Mouse (Mus musculus): Measurements from ENCODE around the gene Dmrt3. TPM values are rescaled to one million over a fixed set of nuclear protein-coding genes. Genes with fewer than 3 reads are reported as not detected.

Dmrt3 gene
- polyA plus RNA-seq, 1 experiment: 1.4 TPM

DNA sequence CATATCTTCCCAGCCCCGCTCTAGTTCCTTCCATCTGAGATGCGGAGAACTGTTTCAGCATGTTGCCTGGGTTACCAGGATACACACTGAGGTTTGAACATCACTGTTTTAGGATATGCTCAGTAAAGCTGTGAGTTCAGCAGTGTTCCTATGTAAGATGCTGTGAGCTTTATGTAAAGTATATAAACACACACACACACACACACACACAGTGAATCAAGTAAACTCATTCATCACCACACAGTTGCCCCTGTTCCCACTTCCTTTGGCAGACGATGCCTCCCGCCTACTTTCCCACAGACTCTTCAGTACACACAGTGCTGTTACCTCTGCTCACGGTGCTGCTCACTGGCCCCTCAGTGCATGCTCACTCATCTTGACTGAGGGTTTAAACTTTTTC is 42.5 kb downstream of the Dmrt3 start:
- Histone ChIP-seq H3K27ac (ENCODE audit: insufficient read depth, low read length) (no peak overlapping the region), H3K9me3 (replicated peaks; ENCODE audit: control insufficient read depth, insufficient read depth, low read length, poor library complexity, severe bottlenecking) (no peaks in the 10 kb centered on the region), H3K4me3 (ENCODE audit: low read depth, low read length) (no peak overlapping the region), H3K36me3 (ENCODE audit: control insufficient read depth, insufficient read depth, low read length, poor library complexity, severe bottlenecking) (no peaks in the 10 kb centered on the region), H3K9ac (ENCODE audit: low read depth, poor library complexity, severe bottlenecking) (no peak overlapping the region), H3K4me1 (ENCODE audit: control insufficient read depth, insufficient read depth, low read length) (no peaks in the 10 kb centered on the region), H3K27me3 (ENCODE audit: control insufficient read depth, insufficient read depth, low read length, poor library complexity, severe bottlenecking) (no peaks in the 10 kb centered on the region)
- TF ChIP-seq EP300 (IDR thresholded peaks at IDR 0.05; ENCODE audit: insufficient read depth, low read depth, low read length): no peak
- no peak for TF ChIP-seq CTCF (IDR thresholded peaks at IDR 0.05; ENCODE audit: low read depth, low read length)
- TF ChIP-seq POLR2A (IDR thresholded peaks at IDR 0.05; ENCODE audit: insufficient read depth, low read length): no peak

- H3K9ac ChIP-seq (ENCODE audit: low read depth, poor library complexity, severe bottlenecking): no peak overlapping the region
- H3K27me3 ChIP-seq (ENCODE audit: control insufficient read depth, insufficient read depth, low read length, poor library complexity, severe bottlenecking): no peaks in the 10 kb centered on the region
- no peaks in the 10 kb centered on the region for H3K9me3 ChIP-seq (replicated peaks; ENCODE audit: control insufficient read depth, insufficient read depth, low read length, poor library complexity, severe bottlenecking)
- H3K36me3 ChIP-seq (ENCODE audit: control insufficient read depth, insufficient read depth, low read length, poor library complexity, severe bottlenecking): no peaks in the 10 kb centered on the region
- no peak overlapping the region for H3K4me3 ChIP-seq (ENCODE audit: low read depth, low read length)
- H3K4me1 ChIP-seq (ENCODE audit: control insufficient read depth, insufficient read depth, low read length): no peaks in the 10 kb centered on the region
- TF ChIP-seq CTCF (IDR thresholded peaks at IDR 0.05; ENCODE audit: low read depth, low read length): no peak
- no peak overlapping the region for H3K27ac ChIP-seq (ENCODE audit: insufficient read depth, low read length)
Observed at GRCm38 (mm10) chr19:25654034-25654749, 44.1 kb downstream of the Dmrt3 start.

- Histone ChIP-seq H3K27ac (ENCODE audit: insufficient read depth, low read length) (no peak overlapping the region), H3K9me3 (replicated peaks; ENCODE audit: control insufficient read depth, insufficient read depth, low read length, poor library complexity, severe bottlenecking) (no peaks in the 10 kb centered on the region), H3K9ac (ENCODE audit: low read depth, poor library complexity, severe bottlenecking) (no peak overlapping the region; the same call in 1 of the 2 replicates), H3K27me3 (ENCODE audit: control insufficient read depth, insufficient read depth, low read length, poor library complexity, severe bottlenecking) (peaks cover 10% of the 10 kb centered on the region), H3K4me1 (ENCODE audit: control insufficient read depth, insufficient read depth, low read length) (no peaks in the 10 kb centered on the region), H3K36me3 (ENCODE audit: control insufficient read depth, insufficient read depth, low read length, poor library complexity, severe bottlenecking) (no peaks in the 10 kb centered on the region), H3K4me3 (ENCODE audit: low read depth, low read length) (peak overlapping the region; percentile 77)
- TF ChIP-seq EP300 (IDR thresholded peaks at IDR 0.05; ENCODE audit: insufficient read depth, low read depth, low read length) (no peak), POLR2A (IDR thresholded peaks at IDR 0.05; ENCODE audit: insufficient read depth, low read length) (no peak), CTCF (IDR thresholded peaks at IDR 0.05; ENCODE audit: low read depth, low read length) (peak; percentile 74)
Observed at GRCm38 (mm10) chr19:25665486-25666339, 55.6 kb downstream of the Dmrt3 start.

GRCm38 (mm10) chr19:25667836-25668235 is 57.7 kb downstream of the Dmrt3 start:
- no peak overlapping the region for H3K9ac ChIP-seq (ENCODE audit: low read depth, poor library complexity, severe bottlenecking)
- no peak overlapping the region for H3K4me3 ChIP-seq (ENCODE audit: low read depth, low read length)
- no peaks in the 10 kb centered on the region for H3K4me1 ChIP-seq (ENCODE audit: control insufficient read depth, insufficient read depth, low read length)
- no peak for TF ChIP-seq EP300 (IDR thresholded peaks at IDR 0.05; ENCODE audit: insufficient read depth, low read depth, low read length)
- TF ChIP-seq POLR2A (IDR thresholded peaks at IDR 0.05; ENCODE audit: insufficient read depth, low read length): no peak
- TF ChIP-seq CTCF (IDR thresholded peaks at IDR 0.05; ENCODE audit: low read depth, low read length): no peak
- H3K27ac ChIP-seq (ENCODE audit: insufficient read depth, low read length): no peak overlapping the region
- H3K27me3 ChIP-seq (ENCODE audit: control insufficient read depth, insufficient read depth, low read length, poor library complexity, severe bottlenecking): peaks cover 17% of the 10 kb centered on the region
- H3K9me3 ChIP-seq (replicated peaks; ENCODE audit: control insufficient read depth, insufficient read depth, low read length, poor library complexity, severe bottlenecking): no peaks in the 10 kb centered on the region
- no peaks in the 10 kb centered on the region for H3K36me3 ChIP-seq (ENCODE audit: control insufficient read depth, insufficient read depth, low read length, poor library complexity, severe bottlenecking)

- H3K4me1 ChIP-seq (ENCODE audit: control insufficient read depth, insufficient read depth, low read length): no peaks in the 10 kb centered on the region
- peaks cover 27% of the 10 kb centered on the region for H3K27me3 ChIP-seq (ENCODE audit: control insufficient read depth, insufficient read depth, low read length, poor library complexity, severe bottlenecking)
- TF ChIP-seq EP300 (IDR thresholded peaks at IDR 0.05; ENCODE audit: insufficient read depth, low read depth, low read length) (no peak), CTCF (IDR thresholded peaks at IDR 0.05; ENCODE audit: low read depth, low read length) (no peak), POLR2A (IDR thresholded peaks at IDR 0.05; ENCODE audit: insufficient read depth, low read length) (no peak)
- no peak overlapping the region for H3K9ac ChIP-seq (ENCODE audit: low read depth, poor library complexity, severe bottlenecking)
- H3K4me3 ChIP-seq (ENCODE audit: low read depth, low read length): no peak overlapping the region
- no peak overlapping the region for H3K27ac ChIP-seq (ENCODE audit: insufficient read depth, low read length)
- no peaks in the 10 kb centered on the region for H3K36me3 ChIP-seq (ENCODE audit: control insufficient read depth, insufficient read depth, low read length, poor library complexity, severe bottlenecking)
- no peaks in the 10 kb centered on the region for H3K9me3 ChIP-seq (replicated peaks; ENCODE audit: control insufficient read depth, insufficient read depth, low read length, poor library complexity, severe bottlenecking)
Observed at GRCm38 (mm10) chr19:25669593-25670248, 59.6 kb downstream of the Dmrt3 start.
